Mouse (Mus musculus) left cerebral cortex, adult 8-10 months (tissue): Measurements from ENCODE around the gene C1d. TPM values are rescaled to one million over a fixed set of nuclear protein-coding genes. Genes with fewer than 3 reads are reported as not detected.
"Not testable (repeated sequence)": the region's sequence is repeated elsewhere in the genome, so short reads cannot be mapped to it uniquely, and the experiment has no call there.

Experiments used
- DNase-seq, 2 experiments: peaks; one replicate each; pipeline ENCODE4 v3.0.0; 2022; ENCODE audit warnings: low spot score in 2 of 2
- total RNA-seq, 4 experiments: library from RNA; stranded (reverse); gene quantifications; 2 replicates each; pipeline ENCODE4 v1.2.4; 2022

The C1d gene
- 10 to 100 TPM; 43.4 to 52.8 (median 47.9) TPM for total RNA-seq

DNA sequence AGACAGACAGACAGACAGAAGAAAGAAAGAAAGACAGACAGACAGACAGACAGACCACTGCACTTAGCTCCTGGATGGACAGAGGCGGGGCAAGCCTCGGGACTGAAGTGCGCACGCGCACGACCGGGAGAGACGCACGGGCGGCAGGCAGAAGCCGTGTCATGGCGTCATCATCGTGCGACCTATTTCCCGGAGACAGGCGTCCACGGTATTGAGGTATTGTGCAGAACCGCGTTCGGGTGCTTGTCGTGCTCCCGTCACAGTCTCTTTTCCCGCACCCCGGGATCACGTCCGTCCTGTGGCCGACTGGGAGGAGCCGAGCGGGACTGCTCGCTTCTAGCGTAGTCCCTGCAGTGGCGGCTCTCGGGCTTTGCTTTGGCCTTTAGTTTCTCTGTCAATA is at the start of gene C1d:
Gene C1d, plus strand, starts transcription at position 137 of the 400 bp plus-strand sequence.
- DNase-seq, result peak; percentile 95 to 96

DNA sequence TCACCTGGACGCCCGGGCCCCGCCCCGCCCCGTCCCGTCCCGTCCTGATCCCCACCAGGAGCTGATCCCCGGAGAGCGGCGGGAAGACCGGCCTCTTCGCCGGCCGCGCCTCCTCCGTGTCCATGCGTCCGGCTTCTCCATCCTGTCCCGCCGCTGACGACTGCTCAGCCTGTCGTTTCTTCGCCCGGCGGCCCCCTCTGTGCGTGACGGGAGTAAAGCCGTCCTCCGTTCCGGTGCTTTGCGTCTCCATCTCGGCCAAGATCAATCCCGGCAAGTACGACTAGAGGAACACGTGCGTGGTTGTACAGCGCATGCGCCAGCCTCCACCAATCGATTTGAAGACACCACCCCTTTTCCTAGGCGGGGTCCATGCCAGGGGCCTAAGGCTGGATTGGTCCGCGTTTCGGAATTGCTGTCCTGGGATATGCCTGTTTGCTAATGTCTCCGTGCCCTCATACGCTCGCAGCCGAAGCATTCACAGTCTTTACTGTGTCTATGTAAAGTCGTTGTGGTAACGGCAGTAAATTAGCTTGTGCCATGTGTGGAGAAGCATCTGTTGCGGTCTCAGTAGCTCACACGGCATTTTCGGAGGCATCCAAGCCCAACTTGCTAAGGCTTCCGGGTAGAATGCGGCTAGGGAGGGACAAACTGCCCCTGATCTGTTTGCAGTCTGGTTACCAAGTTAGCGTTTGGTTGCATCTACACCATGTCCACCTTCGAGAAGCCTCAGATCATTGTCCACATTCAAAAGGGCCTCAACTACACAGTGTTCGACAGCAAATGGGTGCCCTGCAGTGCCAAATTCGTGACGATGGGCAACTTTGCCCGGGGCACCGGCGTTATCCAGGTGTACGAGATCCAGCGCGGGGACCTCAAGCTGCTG is 45.9 kb upstream of the C1d start, which contains the start of gene Pno1:
Gene Pno1, minus strand, starts transcription at position 311 of the 883 bp plus-strand sequence.
- peak; percentile 96 to 97 for DNase-seq

DNA sequence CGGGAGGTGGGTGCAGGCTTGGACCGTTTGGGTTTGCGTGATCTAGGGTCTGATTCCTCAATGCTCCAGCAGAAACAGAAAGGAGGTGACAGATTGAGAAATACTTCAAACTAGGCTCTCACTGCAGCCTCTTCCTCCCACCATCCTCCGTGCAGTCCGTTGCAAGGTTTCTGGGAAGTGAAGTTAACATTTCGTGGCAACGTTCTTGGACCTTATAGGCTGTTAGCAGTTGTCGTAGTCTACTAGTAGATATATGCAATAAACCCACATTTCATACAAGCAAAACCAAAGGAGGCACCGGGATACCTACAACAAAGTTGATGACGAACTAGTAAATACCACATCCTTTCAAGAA is 45.3 kb upstream of the C1d start:
- no peak for DNase-seq

DNA sequence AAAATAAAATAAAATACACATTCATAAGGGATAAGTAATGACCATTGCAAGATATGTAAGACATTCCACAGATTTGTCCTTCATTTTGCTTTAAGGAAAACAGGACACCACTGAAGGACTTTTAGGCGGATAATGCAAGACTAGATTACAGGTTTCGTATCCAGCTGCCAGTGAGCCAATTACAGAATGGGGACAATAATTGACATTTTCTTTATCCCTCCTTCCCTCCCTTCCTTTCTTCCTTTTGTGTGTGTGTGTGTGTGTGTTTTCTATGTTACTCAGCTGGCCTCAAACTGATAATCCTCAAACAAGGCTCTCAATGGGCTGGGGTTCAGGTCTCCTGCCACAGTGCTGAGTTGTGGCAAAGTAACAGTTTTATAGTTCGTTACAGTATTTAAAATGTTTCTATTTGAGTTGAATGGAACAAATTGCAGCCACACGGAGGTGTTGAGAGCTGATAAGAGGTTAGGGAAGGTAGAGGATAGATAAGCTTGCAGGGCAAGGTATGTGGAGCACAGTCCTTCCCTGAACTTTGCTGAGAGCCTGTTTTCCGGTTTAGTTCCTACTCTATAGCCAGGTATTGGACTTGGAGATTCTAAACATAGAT is 44.4 kb upstream of the C1d start:
- no peak for DNase-seq

DNA sequence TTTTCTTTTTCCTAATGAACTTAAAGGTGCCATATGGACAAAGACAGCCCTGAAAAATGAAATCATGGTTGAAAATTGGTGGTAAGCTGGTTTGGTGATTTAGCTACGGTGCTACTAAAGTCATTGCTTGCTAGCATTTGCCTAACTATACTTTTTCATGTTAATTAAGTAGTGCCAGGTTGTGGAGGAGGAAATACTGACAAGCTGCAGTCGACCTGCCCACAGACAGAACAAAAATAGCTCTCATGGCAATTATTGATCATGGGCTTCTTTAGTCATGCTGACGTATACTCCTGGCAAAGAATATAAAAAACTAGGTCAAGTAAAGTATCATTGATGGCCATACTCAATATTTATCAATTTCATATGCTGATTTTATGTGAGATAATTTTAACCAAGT is 41.9 kb upstream of the C1d start:
- DNase-seq, result no peak

DNA sequence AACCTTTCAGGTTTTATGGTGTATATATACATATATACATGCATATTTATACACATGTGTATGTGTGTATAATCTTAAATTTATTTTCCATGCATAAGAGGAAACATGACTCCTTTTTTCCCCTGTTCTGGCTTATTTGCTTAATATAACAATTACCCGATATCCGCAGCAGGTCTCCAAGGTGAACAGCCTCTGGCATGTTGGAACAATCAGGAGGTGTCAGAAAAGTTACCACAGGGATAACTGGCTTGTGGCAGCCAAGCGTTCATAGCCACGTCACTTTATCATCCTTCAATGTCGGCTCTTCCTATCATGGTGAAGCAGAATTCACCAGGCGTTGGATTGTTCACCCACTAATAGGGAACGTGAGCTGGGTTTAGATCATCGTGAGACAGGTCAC is 36.3 kb upstream of the C1d start:
- no peak for DNase-seq

DNA sequence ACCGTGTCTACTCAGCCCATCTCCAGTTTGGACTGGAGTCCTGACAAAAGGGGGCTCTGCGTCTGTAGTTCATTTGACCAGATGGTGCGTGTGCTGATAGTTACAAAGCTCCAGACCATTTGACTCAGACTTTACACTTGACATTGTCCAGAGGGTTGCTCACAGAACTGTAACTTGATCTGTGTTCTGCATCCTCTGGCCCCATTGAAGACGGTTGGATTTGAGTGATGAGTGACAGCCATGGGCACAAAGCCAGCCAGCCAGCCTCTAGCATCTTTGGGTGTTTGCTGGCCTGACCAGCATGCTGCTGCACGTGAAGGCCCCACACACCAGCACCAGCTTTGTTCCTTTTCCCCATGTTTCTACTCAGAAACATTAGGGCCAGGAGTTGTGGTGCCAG is 24.6 kb upstream of the C1d start:
- no peak for DNase-seq

DNA sequence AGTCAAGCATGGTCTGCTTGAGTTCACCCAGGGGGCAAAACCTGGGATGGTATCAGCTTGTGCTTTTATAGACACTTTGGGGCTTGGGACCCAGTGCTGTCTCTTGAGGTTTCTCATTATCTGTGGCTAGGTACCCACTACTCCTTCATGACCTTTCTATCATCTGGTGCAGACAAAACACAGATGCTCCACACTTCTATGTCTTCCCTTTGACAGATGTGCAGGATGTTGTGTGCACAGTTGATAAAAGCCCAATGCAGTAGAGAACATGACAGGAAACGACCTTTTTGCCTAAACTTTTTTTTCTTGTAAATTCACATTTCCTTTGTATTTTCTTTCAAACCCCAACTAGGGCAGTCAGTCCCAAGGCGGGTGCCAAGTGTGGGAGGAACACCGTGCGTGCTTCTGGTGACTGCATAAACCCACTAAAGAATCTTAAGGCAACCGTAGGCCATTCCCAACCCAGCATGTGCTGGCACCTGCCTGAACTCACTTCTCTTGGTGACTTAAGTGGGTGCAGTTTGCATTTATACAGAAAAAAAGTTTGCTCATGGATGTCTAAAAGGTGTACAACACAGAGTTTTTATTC is 20.8 kb upstream of the C1d start:
- no peak for DNase-seq

DNA sequence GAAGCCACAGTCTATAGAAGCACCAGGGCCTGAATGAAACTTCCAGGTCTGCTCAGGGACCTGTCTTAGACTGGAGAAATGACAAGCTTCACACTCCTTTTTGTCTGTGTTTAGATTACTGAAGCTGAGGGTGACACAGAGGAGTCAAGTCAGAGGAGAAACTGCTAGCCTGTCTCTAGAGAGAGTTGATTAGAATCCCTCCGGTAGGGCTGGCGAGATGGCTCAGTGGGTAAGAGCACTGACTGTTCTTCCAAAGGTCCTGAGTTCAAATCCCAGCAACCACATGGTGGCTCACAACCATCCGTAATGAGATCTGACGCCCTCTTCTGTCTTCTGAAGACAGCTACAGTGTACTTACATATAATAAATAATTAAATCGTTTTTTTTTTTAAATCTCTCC is 18.8 kb upstream of the C1d start:
- DNase-seq, result not testable (repeated sequence)

DNA sequence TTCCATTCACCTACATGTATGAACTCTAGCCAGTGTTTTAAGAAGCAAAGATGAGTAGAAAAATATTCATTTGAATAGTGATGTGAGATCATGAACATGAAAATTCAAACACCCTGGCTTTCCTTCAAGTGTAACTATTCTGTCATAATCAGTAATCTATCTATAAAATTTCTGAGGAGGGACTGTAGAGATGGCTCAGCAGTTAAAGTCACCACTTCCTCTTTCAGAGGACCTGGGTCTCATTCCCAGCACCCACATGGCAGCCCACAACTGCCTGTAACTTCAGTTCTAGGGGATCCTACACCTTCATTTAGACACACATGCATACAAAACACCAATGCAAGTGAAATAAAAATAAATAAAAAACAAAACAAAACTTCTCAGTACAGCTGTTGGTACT is 8.7 kb upstream of the C1d start:
- DNase-seq, result no peak

DNA sequence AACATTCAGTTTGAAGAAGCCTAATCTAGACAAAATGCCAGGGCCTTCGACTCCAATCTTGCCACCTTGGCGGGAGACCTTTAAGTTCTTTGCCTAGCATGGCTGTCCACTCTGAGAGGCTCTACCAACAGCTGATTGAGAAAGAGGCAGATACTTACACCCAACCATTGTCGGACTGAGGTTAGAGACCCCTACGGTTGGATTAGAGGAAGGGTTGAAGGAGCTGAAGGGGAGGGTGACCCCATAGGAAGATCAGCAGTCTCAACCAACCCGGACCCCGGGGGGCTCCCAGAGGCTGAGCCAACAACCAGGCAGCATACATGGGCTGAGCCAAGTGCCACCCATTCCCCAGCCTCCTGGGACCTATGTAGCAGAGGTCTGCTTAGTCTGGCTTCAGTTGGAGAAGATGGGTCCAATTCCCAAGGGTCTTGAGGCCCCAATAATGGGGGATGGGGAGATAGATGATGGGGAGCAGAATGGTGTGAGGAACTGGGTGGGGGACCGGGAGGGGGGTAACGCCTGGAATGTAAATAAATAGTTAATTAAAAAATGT is 490 bp upstream of the C1d start:
- DNase-seq, result peak in 1 of 2 experiments; percentile 15

DNA sequence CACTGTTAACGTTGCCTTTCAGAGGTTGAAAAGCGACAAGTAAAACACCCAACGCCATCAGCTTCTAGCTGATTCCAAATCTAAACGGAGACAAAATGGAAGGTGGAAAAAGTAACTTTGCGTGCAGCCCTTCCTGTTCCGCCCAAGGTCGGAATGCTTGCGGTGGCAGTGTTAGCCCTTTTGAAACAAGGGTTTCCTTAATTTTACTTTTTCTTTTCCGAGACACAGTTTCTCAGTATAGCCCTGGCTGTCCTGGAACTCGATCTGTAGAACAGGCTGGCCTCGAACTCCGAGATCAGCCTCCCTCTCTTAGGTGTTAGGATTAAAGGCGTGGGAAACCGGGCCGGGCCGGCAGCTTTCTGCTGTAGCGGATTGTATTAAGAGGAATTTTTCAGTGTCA is 482 bp downstream of the C1d start:
- peak in 1 of 2 experiments; percentile 12 for DNase-seq

DNA sequence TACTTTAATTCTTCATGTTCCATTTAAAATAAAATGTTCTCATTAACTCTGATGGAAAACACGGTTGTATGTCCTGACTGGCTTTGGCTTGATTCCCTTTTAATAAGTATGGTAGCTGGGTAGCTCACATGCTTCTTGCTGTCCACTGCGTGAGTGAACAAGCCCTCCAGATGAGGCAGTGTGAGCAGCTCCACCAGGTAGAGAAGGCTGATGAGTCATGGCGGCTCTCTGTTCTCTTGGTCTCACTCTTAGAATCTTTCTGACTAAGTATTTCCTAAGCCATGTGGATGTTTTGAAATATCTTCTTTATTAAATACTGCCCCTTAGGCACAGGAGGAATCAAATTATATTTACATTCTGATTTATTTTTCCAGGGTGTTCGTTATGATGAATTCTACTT is 9.8 kb downstream of the C1d start:
- no peak for DNase-seq

DNA sequence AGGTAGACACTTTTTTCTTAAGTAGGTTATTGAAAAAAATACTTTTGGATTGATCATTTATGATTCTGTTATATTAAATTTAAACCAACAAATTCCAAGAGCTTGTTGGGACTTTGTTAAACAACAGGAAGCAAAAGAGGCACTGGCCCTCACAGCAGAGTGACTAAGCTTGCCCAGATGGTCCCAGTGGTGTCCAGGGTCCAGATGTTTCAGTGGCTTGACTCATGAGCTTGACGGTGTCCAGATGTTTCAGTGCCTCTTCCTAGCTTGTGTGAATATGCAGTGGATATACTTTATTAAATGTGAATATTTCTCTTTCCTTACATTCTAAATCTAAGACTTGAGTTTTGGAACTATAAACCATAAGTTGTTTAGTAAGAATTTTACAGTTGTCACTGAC is 11.4 kb downstream of the C1d start:
- DNase-seq, result no peak

DNA sequence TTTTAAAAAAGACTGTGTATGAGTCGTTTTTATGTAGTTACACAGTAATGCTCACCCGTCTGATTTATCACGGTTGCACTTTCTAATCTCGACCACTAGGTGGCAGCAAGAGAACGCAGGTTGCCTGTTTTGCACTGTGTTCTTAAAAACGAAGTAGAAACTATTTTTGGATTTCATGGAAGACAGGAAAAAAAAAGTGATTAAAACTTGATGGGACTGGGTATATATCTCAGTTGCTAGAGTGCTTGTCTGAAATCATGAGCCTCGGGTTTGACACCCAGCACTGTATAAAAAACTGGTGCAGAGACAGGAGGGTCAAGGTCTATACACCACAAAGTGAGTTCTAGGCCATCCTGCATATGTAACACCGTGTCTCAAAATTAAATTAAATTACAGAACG is 22.6 kb downstream of the C1d start:
- no peak for DNase-seq

DNA sequence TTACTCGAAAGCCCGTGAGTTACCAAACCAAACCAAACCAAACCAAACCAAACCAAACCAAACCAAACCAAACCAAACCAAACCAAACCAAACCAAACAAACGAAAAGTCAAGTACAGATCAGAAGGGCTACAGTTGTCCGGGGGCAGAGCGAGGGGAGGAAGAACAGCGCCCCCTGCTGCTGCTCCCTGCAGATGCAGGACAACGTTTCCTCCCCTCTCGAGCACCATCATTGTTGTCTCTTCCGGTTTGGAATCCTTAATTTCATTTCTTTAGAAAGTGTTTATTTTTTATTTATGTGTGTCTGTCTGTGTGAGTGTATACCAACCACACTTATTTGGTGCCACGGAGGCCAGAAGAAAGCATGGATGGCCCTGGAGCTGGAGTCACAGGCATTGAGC is 26.7 kb downstream of the C1d start:
- DNase-seq, result no peak

DNA sequence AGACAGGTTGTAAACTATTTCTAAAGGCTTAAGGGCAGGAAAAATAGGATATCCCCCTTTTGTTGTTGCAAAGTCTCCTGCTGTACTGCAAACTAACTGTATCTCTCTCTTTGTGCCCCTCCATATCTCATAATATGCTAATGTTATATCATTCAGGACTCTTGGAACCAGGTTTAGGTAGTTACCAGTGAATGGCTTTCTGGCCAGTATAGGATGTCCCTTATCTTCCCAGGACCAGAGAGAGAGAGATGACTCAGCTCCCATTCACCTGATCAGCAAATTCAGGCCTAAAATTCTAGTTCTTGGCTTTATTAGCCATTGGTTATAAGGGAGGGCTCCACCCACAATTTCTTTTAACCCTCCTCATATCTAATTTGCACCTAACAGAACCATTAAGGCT is 31.5 kb downstream of the C1d start:
- DNase-seq, result no peak

DNA sequence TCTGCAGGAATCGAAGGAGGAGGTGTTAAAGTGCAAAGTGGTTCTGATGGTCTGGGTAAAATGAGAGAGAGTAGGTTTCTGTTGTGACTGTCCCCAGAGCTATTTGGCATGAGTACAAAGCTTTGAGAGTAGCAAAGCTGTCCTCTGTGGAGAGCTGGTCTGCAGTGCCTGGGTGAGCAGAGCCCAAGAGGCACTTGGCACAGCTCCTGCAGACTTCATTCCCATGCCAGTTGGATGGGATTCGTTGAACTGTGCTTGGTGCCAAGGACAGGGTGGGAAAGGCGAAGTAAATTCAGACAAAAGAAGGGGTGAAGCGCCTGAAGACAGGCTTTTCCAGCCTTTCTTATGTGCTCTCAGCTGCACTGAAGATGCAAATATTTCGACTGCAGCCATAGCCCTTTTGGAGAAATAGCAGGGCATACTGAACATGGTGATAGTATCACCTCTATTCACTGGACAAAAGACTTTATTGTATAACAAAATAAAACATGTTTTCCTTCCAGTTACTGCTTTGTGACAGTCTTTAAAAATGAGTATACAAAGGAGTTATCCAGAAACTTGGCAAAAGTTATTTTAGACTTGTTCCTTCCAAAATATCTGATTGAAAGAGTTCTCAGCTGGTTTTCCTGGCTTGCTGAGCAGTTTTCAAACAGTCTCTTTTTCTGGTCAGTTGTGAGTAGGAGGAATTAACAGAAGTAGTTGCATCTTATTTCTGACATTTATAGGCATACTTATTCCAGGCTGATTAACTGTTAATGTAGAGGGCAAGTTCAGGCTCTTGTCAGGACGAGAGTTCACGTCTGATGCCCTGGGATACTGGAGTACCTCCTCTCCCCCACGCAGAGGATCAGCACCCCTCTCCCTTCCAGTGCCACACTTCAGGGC is 48.9 kb downstream of the C1d start:
- peak; percentile 9 to 66 for DNase-seq

DNA sequence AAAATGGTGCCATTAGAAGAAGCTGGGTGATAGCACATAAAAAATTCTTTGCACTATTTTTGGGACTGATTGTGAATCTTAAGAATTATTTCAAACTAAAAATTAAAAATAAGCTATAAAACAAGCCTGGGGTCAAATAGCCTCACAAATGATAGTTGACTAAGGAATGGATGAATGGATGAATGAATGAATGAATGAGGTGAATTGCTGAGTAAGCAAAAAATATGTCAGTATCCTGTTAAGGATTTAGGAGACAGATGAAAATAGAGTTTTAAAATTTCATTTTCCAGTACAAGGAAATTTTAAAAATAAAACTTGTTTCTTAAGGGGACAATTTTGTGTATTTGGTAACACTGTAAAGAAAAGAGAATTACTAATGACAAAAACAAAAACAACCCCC is 50.1 kb downstream of the C1d start:
- DNase-seq, result no peak
